Mouse (Mus musculus) splenic B cell, adult 2 months (primary cell): ENCODE results near the gene Ddx19b.
"Not testable (repeated sequence)": the region's sequence is repeated elsewhere in the genome, so short reads cannot be mapped to it uniquely, and the experiment has no call there.

Experiments
- DNase-seq: peaks from one replicate; pipeline ENCODE4 v3.0.0-alpha.2; 2011; ENCODE audit warnings: low read depth, low spot score
- H3K27me3 ChIP-seq: 2 replicates; pipeline ENCODE4 v1.6.1; 2012; ENCODE audit warnings: mild to moderate bottlenecking, low read length, moderate library complexity, mixed read lengths; ENCODE audit not compliant: control insufficient read depth, poor library complexity, insufficient read depth, severe bottlenecking
- H3K36me3 ChIP-seq: 2 replicates; pipeline ENCODE4 v1.6.1; 2012; ENCODE audit warnings: mild to moderate bottlenecking, low read length, moderate library complexity, mixed read lengths; ENCODE audit not compliant: control insufficient read depth, poor library complexity, insufficient read depth, severe bottlenecking

Ddx19b gene

DNA sequence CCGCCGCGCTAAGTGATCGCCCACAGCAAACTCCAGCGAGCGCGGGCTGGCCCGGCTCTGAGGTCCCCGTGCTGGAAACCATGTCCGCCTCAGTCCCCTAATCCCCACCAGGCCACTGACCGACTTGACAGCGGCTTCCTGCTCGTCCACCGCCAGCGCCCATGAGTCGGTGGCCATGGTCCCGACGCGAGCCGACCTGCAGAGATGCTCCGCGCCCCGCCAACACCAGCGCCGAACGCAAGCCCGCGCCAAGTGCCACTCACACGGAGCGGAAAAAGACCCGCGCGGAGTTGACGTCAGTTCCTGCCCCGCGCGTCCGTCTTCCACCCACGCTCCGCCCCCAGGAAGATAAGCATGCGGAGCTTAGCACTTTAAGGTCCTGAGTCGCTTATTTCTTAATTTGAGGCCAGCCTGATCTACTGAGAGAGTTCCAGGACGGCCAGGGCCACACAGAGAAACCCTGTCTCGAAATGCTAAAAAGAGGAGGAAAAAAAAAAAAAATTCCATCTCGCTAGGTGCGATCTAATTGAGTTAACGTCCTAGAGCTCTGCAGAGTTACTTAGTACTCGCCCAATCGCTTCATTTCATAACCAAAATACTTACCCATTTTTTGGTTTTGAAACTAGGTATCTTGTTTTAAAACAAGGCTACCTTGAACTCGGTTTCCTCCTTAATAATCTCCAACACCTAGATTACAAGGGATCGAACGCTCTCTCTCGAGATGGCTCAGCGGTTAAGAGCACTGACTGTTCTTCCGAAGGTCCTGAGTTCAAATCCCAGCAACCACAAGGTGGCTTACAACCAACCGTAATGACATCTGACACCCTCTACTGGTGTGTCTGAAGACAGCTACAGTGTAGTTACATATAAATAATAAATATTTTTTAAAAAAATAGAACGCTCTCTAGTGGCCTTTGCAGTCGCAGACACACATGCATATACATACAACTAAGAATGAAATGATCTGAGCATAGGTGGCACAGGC is 33.7 kb downstream of the Ddx19b start, which contains the start of gene Ddx19a:
TSS of gene Ddx19a (minus strand) at position 254 of the 985 bp plus-strand sequence.
- H3K27me3 ChIP-seq = no peaks in the 10 kb centered on the region
- H3K36me3 ChIP-seq = no peaks in the 10 kb centered on the region
- DNase-seq = peak; percentile 91

- Histone ChIP-seq H3K36me3 (peaks cover 1% of the 10 kb centered on the region; the same call in 1 of the 2 replicates), H3K27me3 (no peaks in the 10 kb centered on the region)
- DNase-seq = no peak
Measured at GRCm38 (mm10) chr8:110996641-110997430, 34.7 kb downstream of the Ddx19b start.

DNA sequence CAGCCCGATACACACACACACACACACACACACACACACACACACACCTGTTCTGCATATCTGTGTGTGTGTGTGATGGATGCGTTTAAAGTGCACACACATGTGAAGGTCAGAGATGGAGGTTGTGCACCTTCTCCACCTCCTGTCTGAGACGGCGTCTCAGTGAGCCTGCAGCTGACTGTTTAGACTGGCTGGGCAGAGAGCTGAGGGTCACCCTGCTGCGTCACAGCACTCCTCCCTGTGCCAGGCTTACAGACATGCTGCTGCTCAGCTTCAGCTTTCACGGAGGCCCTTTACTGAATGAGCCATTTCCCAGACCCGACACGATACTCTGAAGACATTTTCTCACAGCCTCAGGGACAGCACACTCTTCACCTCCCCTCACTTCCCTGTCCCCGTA is 41.5 kb downstream of the Ddx19b start:
- no peak for DNase-seq
- no peaks in the 10 kb centered on the region for H3K27me3 ChIP-seq
- H3K36me3 ChIP-seq = peaks cover 3% of the 10 kb centered on the region

DNA sequence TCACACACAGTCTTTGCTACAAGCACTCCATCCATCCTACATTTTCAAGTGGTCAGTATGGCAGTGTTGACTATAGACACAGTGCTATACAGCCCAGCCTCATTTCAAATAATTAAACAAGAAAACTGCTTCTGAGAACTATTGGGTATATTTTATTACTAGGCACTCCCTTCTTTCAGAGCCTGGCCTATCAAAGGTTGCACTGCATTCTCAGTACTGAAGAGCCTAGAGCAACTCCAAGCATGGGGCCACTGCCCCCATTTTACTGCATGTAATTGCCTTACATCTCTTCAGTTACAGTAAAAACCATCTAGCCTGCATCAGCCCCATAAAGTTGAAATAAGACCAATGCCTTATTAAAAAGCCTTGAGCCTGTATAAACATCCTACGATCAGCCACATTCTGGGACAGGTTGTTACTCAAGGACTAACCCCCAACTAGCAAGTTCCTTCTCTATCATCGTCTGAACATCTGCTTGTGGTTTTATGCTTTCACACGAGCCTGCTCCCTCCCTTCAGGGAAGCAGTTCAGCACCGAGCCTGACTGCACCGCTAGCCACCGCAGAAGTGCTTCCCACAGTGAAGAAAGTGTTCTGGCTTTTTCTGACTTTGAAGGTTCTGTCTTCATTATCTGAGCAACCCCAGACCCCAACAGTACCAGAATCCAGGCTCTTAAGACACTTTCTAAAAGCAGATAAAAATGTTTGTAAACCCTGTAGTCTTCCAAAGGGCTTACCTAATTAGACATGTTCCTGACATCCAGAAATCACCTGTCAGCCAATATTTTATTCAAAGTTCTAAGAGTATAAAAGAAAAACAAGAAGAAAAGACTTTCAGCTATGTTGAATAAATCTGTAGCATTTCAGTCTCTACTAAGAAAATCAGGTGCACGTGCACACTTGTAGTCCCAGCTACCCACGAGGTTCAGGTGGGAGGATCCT is 43.5 kb downstream of the Ddx19b start:
- Histone ChIP-seq H3K36me3 (peaks cover 3% of the 10 kb centered on the region), H3K27me3 (no peaks in the 10 kb centered on the region)
- peak; percentile 27 for DNase-seq

- peaks cover 9% of the 10 kb centered on the region for H3K36me3 ChIP-seq
- no peak for DNase-seq
- no peaks in the 10 kb centered on the region for H3K27me3 ChIP-seq
Measured at GRCm38 (mm10) chr8:110981304-110981703, 50.2 kb downstream of the Ddx19b start.

GRCm38 (mm10) chr8:110977987-110978386 is 53.6 kb downstream of the Ddx19b start:
- DNase-seq, H3K27me3 ChIP-seq: not testable (repeated sequence)
- peaks cover 12% of the 10 kb centered on the region for H3K36me3 ChIP-seq

DNA sequence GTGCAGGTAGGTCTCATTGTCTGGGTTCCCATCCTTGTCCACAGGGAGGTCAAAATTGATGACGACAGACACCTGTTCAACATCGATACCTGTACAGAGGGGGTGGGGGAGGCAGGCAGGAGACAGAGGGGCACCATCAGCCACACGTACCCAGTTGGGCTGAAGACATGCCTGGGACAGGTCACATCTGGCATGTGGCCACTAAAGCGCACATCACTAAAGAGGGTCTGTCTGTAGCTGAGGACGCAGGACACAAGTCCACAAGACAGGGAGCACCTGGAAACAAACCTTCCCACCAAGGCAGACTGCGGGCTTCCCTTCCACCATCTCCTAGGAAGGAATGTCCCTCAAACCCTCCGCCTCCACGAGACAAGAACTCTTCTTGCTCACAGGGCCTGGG is 55.0 kb downstream of the Ddx19b start:
- not testable (repeated sequence) for H3K27me3 ChIP-seq, DNase-seq
- peaks cover 12% of the 10 kb centered on the region for H3K36me3 ChIP-seq

DNA sequence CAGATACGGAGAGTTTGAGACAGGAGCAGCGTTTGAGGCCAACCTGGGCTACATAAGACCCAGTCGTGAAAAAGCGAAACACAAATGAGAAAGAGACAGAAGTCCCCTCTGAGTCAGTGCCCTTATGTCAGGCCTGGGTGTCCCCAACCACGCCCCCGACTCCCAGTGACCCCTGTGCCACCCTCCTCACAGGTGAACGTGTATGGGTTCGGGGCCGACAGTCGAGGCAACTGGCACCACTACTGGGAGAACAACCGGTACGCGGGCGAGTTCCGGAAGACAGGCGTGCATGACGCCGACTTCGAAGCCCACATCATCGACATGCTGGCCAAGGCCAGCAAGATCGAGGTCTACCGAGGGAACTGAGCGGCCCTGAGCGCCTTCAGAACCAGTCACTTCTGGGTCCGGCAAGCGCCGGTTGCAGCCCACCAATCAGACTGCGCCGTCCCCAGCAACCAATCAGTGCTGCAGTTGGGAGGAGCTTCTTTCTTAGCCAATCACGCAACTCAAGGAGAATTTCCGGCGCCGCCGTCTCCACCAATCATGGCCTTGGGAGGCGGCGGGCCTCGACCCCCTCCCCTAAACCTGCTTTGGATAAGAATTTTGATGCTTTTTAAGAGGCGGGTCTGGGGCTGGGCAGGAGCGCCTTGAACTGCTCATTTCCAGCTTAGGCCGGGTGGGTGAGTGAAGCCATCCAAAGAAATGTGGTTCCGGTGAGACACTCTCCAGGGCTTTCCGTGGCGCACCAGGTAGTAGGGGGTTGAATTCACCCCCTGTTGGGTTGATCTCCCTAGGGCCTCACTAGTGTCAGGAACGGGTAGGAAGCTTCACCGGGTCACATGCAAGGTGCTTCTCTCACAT is 61.4 kb downstream of the Ddx19b start:
- no peaks in the 10 kb centered on the region for H3K27me3 ChIP-seq
- H3K36me3 ChIP-seq = no peaks in the 10 kb centered on the region
- peak; percentile 93 for DNase-seq

DNA sequence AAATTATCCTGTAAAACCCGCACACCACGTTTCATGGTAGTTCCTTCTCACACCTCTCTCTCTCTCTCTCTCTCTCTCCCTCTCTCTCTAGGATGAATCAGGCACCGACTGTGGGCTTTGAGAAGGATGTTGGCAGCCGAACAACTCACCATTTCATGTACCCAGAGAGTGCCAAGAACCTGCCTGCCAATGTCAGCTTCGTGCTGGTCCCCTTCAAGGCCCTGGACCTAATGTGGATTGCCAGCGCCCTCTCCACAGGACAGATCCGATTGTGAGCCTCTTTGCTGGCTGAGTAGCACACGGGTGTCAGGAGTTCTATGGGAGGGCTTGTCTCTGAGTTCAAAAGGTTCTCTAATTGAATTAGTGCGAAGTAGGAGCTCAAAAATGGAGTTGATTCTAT is 64.2 kb downstream of the Ddx19b start:
- Histone ChIP-seq H3K36me3 (no peaks in the 10 kb centered on the region), H3K27me3 (no peaks in the 10 kb centered on the region)
- no peak for DNase-seq

DNA sequence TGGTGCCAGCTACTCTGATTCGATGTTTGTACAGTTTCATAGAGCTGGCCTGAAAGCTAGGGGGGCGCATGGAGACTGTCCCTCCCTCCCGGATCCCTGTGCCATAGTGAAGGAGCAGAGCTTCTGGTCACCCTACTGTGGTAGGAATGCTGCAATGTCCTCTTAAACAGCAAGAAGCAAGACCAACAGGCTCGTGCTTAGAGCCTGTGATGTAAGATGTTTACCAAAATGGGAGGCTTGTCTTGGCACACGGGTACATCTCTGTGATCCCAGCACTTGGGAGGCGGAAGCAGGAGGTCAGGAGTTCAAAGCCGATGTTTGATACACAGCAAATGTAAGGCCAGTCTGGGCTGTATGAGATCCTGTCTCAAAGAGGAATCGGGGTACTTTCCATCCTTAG is 65.0 kb downstream of the Ddx19b start:
- Histone ChIP-seq H3K27me3 (no peaks in the 10 kb centered on the region), H3K36me3 (no peaks in the 10 kb centered on the region)
- no peak for DNase-seq

GRCm38 (mm10) chr8:110965594-110965993 is 66.0 kb downstream of the Ddx19b start:
- no peaks in the 10 kb centered on the region for H3K27me3 ChIP-seq
- no peak for DNase-seq
- no peaks in the 10 kb centered on the region for H3K36me3 ChIP-seq

GRCm38 (mm10) chr8:110964666-110965065 is 66.9 kb downstream of the Ddx19b start:
- no peaks in the 10 kb centered on the region for H3K27me3 ChIP-seq
- H3K36me3 ChIP-seq = no peaks in the 10 kb centered on the region
- no peak for DNase-seq

- H3K36me3 ChIP-seq = no peaks in the 10 kb centered on the region
- no peak for DNase-seq
- H3K27me3 ChIP-seq = no peaks in the 10 kb centered on the region
Measured at GRCm38 (mm10) chr8:110963051-110963450, 68.5 kb downstream of the Ddx19b start.
